Mouse (Mus musculus): ENCODE measurements around the gene 1700023F06Rik.

Gene 1700023F06Rik

DNA sequence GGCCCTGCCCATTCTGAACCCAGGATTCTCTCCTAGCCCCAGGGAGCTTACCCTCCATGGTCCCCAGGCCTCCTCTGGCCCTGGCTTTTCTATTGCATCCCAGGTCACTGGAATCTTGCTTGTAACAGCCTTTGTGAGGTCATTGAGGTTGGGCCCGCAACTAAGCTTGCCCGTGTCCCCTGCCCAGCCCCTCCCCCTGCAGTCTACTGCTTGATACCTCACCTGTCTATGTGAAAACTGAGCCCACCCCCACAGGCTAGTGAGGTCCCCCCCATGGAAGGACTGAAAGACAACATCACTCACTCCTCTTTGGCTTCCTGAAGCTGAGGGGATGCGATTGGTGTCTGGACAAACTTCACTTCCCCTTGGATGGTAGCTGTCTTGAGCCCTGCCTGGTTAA is at the start of gene 1700023F06Rik:
Gene 1700023F06Rik (minus strand): TSS at position 101 of the 400 bp plus-strand sequence.
- no peak for DNase-seq (ENCODE audit: low read depth, low spot score)

DNA sequence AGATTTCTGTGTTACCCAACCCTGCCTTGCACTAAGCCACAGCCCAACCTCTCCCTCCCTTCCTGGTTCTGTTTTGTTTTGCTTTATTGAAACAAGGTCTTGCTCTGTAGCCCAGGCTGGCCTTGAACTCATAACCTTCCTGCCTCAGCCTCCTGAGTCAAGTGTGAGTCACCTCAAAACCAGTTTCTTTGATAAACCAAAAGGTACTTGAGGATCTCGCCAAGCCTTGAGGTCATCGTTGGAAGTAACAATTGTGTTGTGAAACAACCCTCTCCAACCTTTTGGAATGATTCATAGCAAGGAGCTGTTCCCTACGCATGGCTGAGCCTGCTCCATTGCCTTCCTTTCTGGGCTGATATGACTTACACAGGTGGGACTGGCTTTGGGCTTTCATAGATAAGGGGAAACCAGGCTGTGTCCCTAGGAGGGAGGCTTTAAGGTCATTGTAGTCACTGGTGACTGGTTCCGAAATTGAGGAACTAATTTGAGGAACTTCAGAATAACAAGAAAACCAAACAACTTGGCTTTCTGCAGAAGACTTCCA is 49.7 kb upstream of the 1700023F06Rik start:
- no peak for DNase-seq (ENCODE audit: low read depth, low spot score)

DNA sequence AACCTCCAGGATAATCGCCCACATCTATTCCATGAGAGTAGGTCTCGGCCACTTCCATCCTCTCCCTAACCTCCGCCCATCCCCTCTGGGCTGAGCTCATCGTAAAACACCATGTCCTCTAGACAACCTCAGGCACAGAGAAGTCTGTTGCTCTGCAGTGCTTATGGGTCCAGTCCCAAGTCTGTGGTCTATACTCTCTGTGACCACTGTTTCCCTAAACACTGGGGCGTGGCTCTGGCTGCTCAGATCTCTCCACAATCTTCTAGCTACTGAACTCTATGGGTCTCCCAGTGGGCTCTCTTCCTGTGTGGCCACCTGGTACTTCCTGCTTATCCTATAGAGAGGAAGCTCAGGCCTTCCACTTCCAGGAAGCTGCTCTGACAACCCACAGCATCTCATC is 45.2 kb upstream of the 1700023F06Rik start:
- no peak for DNase-seq (ENCODE audit: low read depth, low spot score)

DNA sequence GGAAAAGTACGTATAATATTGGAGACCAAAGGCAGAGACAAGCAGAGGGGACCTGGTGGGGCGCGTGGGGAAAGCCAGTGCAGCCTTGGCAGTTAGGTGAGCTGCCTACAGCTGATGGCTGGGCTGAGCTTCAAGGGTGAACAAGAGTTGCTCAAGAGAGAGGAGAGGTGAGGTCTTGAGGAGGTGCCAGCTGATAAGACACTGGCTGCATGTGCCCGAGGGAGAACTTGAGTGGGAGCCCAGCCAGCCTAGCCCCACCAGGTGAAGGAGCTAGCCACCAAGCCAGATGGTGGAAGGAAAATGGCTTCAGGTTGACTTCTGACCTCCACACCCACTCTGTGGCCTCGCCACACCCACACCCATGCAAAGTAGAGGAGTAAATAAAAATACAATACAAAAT is 44.0 kb upstream of the 1700023F06Rik start:
- no peak for DNase-seq (ENCODE audit: low read depth, low spot score)

DNA sequence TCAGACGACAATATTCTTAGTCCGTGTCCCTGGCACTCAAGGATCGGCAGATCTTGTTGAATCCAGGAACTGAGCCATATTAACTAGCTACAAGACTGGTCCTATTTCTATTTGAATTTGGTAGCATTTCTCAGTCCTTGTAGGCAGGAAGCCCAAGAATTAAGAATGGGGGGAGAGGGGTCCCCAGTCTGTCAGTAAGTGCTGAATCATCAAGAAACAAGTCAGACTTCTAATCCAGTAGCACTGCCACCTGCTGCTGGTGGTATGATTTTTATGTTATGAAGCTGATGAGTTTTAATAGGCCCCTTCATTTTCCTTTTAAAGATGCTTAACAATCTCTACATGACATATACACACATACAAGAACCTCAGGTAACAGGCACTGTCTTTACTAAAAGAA is 42.0 kb upstream of the 1700023F06Rik start:
- no peak for DNase-seq (ENCODE audit: low read depth, low spot score)

DNA sequence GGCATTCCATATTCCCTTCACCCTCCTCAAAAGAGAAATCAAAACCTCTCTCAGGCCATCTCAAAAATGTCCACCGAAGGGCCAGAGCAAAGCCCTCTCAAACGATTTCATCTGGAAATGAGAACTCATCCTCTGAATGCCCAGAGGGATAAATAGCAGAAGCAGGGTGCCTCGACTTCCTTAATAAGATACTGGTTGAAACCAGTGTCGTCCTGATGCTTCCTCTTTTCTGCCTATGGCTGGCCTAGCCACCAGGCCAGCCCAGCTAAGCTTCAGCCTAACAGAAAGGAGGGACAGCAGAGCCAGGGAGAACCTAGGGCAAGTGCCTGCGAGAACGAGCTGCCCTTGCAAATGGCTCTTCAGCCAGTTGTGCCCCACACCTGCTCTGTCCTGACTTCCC is 41.2 kb upstream of the 1700023F06Rik start:
- no peak for DNase-seq (ENCODE audit: low read depth, low spot score)

DNA sequence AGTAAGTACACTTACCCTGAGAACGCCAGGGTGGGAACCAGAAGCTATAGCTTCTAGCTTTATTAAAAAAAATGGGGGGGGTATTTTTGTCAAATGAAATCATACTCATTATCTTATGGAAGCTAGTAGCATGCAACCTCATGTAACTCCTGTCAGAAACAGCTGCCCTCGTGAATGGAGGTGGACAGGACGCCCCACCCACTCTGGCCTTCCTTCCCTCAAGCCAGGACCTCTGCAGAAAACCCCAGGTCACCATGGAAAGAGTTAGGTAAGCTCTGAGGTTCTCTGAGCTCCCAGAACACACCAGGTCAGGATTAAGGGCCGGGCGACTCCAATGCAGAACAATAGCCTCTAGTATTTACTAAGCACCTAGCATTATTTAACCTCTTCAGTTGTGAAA is 40.5 kb upstream of the 1700023F06Rik start:
- DNase-seq (ENCODE audit: low read depth, low spot score) = no peak

DNA sequence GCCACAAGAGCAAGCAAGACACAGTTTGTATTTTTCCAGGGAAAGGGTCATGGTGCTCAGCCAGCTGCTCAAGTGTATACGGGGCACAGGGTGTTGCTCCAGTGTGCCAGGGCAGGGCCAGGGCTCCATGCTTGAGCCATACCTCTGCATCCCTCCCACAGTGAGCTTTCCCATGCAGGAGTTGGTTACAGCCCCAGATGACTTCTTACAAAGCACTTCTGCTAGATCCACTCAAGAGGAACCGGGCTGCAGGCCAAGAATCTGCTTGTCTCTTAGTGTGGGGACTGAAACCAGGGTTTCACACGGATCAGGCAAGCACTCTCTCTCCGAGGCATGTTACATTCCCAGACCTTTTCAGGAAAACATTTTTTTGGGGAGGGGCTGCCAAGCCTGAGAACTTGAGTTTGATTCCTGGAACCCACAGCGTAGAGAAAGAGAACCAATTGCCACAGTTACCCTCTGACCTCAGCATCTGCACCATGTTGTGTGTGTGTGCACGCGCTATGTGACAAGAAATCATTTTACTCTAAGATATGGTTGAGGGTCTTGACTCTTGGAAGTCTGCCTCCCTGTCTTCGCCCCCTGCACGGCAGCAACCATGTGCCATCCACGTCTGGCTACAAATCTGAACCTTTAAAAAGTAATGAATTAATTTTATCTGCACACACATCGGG is 39.3 kb upstream of the 1700023F06Rik start:
- DNase-seq (ENCODE audit: low read depth, low spot score) = no peak

DNA sequence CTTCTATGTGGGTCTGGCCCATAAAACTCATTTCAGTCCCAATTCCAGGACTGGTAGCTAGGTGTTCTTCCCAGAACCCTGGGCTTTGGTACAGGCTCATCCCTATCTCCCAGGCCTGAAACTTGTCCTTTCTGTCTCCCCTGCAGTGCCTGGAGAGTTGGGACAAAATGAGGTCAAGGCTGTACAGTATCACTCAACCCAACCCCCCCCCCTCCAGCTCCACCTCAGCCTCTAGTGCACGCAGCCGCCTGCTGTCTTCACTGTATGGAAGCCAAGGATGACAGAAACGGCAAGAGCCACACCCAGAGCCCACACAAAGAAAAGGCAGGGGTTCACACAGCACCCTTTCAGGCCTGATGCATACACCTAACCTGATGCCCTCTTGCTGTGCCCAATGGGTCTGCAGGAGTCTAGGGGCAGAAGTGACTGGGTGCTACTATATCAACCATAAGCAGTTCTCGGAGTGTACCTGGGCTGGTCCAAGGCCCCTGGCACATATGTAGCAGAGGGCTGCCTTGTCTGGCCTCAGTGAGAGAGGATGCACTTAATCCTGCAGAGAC is 38.5 kb upstream of the 1700023F06Rik start:
- DNase-seq (ENCODE audit: low read depth, low spot score) = no peak

DNA sequence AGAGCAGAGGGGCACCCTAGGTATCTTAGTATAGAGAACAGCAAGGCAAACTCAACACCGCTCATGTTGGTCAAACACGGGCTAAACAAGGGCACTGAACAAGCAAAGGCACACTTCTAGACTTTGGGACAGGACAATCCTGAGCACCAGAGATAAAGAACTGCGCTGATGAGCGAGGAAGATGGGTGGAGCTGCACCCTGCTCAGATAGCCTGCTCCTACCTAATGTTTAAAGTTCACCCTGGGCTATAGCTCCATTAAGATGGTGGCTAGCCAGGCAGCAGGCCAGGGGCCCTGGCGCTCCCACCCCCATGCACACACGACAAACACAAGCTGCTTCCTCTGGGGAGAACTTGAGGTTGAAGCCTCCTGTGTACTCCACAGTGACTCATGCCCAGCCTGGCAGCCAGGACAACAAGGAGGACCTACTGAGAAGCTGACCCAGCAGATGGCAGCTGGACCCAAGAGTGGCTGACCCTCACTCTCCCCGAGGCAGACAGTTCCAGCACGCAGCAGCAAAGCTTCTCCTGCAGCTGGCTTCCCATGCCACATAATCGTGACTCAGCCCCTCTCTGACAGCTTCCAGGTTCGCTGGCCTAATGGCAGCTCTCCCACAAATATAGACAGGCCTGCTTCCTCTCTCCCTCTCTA is 37.8 kb upstream of the 1700023F06Rik start:
- DNase-seq (ENCODE audit: low read depth, low spot score) = no peak

DNA sequence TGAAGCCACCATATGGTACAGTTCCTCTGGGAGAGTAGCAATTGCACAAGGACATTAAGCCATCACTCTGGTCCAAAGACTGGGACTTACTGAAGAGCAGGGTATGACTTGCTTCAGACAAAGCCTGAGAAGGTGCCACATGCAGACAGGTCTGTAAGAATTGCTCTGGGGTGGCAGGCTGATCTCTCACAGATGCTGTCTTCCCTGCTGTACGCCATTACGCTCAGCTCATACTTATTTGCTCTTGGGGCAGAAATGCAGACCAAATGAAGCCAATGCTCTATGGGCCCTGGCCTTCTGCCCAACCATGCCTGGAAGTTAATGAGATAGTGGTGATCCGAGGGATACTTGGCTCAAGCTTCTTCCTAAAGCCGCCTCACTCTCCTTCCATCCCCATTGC is 36.5 kb upstream of the 1700023F06Rik start:
- no peak for DNase-seq (ENCODE audit: low read depth, low spot score)

DNA sequence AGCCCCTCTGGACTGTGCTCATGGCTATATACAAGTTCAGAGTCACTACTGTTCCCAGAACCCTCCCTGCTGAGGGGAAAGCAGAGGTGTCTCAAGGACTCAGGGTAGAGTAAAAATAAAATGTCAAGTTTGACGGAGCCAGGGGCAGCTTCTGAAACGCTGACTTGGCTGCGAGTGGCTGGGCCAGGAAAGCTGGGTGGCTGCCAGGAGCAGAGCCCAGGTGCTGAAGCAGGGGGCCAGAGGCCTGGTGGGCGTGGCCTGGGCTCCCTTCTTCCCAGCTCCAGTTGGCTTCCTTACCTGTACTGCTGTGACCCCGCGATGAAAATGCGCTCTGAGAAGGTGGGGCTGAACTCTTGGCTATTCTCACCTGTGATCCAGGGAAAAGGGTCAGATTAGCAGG is 32.4 kb upstream of the 1700023F06Rik start:
- DNase-seq (ENCODE audit: low read depth, low spot score) = no peak

DNA sequence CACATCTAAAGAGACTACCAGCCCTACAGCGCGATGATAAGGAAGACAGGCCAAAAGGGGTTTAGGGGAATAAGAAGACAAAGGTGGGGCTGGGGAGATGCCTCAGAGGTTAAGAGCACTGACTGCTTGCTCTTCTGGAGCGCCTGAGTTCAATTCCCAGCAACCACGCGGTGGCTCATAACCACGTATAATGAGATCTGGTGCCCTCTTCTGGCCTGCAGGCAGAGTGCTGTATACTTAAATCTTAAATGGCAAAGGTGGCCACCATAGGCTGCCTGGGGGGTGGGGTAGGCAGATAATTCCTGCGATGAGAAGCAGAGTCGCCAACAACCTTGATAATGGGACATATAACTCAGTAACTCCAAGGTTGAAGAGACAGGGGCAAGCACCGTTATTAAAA is 29.4 kb upstream of the 1700023F06Rik start:
- DNase-seq (ENCODE audit: low read depth, low spot score) = no peak

DNA sequence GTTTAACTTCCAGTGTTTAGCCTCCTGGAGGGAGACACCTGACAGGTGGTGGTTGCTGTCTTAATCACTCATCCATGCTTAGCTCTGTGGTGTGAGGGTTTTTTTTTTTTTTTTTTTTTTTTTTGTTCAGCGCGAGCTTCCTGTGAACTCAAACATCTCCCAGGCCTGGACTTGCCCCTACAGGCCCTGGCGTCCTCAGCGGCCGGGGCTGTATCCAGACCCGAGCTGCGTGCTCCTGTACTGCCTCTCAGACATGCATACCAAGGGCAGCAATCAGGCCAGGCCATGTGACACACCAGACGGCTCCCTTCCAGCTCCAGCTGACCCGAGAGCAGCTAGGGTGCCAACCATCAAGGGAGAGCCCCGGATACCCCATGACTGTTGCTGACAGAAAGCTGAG is 28.5 kb upstream of the 1700023F06Rik start:
- no peak for DNase-seq (ENCODE audit: low read depth, low spot score)

DNA sequence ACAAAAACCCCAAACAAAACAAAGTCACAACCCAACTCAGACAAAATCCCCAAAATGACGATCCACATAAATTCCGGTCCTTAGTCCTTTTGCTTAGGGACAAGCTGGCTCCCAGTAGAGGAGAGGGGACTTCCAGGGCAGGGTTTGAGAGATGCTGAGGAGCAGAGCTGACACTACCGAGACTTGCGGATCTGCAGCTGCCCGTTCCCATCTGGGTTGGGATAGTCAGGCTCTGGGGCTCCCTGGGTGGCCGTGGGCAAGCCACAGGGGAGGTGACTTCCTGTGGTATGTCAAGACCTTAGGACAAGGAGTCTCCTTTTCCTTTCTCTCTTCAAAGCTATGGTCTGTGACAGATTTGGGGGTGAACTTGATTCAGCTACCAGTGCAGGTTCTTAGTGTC is 28.1 kb upstream of the 1700023F06Rik start:
- no peak for DNase-seq (ENCODE audit: low read depth, low spot score)

DNA sequence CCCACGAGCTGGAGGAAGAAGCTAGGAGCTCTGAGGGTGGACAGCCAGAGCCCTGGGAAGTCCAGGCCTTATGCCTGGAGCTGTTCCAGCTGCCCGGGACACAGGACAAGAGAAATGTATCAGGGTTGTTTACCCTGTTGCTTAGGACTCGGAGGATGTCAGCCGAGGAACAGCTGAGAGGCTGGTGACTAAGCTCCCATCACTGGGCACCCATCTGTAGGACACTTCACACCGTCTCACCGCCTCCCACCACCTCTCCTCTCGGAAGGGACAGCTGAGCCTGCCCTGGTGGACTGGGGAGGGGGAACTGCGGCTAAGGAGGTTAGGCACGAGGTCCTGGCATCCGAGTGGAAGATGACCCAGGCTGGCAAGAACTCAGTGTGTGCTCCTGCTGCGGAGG is 27.3 kb upstream of the 1700023F06Rik start:
- DNase-seq (ENCODE audit: low read depth, low spot score) = no peak

DNA sequence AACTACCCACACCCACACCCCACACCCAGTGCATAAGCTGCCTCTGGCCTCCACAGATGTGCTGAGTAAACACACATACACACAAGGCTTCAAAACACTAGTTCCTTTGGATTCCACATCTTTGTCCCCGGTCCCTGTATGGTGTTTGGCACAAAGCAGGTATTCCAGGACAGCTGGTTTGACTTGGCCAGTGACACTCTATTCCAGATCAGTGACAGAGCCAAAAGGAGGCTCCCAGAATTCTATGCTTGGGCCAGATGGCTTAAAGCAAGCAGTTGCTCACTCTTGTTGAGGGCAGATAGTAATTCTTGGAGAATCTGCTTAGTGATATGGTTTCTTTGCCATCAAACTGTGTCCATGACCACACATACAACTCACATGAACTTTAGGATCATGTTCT is 26.1 kb upstream of the 1700023F06Rik start:
- DNase-seq (ENCODE audit: low read depth, low spot score) = no peak

DNA sequence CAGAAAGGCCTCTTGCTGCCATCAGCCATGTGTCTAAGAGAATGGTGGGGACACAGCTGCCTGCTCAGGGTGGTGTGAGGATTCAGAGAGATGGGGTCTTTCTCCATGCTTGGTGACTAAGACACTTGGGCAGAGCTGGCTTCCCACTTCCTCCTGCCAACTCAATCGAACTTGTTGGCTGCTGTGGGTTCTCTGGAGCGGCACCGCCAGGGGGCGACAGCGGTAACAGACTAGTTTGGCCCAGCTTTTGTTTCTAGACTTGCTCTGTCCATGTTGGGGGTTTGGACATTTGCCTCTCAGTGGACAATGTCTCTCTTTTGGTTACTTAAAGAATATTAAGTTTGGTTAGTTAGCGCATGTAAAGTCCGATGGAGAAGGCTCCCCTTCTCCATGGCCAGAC is 24.6 kb upstream of the 1700023F06Rik start:
- DNase-seq (ENCODE audit: low read depth, low spot score) = peak; percentile 73

DNA sequence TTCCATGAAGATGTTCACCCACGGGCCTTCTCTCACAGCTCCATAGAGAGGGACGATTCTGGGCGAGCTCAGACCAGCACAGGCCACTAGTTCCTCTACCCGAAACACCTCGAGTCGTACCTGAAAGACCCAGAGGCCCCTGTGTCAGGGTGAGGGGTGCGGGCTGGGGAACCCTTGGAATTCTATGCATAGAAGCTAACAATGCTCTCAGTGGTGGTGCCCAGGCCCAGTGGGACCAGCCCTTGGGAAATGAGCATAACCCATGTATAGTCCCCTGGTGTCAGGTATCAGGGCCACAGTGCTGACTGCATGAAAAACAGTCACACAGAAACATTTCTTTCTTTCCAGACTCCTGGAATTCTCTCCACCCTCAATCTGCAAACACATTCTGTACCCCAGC is 23.0 kb upstream of the 1700023F06Rik start:
- DNase-seq (ENCODE audit: low read depth, low spot score) = no peak

DNA sequence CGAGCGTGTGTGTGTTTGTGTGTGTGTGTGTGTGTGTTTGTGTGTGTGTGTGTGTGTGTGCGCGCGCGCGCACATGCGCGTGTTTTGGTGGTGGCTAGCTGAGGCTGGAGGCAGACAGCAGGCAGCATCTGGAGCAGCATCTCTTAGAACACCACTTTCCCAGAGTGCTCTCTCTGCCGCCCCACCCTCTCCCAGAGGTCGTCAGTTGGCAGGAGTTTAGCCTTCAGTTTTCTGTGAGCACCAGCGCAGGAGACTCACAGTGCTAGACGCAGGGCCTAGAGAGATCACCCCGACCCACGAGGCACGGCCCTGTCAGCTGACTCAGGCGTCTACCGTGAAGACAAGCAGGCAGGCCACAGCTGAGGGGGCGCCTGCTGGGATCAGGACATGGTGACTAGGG is 22.3 kb upstream of the 1700023F06Rik start:
- no peak for DNase-seq (ENCODE audit: low read depth, low spot score)

DNA sequence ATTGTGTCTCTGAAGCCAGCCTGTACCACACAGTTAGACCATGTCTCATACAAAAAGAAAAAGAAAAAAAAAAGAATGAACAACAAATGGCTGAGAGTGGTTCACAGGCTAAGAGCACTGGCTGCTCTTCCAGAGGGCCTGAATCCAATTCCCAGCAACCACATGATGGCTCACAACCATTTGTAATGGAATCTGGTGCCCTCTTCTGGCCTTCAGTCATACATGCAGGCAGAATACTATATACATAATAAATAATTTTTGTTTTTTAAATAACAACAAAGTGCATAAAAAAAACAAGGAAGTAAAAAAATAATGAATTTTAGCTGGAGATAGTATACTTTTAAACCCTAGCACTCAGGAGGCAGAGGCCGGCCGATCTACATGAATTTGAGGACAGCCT is 21.2 kb upstream of the 1700023F06Rik start:
- no peak for DNase-seq (ENCODE audit: low read depth, low spot score)

DNA sequence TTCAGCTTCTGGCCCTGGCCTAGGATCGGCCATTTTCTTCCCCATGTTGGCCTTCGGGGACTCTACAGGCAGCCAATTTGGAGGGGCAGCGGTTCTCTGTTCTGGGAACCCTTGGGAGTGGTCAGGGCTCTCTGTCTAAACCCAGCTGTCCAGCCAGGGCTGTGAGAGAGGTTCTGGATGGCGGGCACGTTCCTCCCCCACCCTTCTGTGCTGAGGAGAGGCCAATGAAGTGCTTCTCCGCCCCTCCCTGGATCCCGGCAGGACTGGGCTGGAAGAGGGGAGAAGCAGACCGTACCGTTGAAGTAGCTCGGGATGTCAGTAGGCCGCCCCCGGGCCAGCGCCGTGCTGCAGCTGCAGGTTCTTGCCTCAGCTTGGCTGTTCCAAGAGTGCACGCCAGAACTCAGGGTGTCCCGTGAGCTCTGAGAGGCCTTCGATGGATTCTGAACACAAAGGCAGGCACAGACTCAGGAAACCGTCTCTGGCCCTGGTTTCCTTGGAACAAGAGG is 15.6 kb upstream of the 1700023F06Rik start:
- DNase-seq (ENCODE audit: low read depth, low spot score) = no peak

DNA sequence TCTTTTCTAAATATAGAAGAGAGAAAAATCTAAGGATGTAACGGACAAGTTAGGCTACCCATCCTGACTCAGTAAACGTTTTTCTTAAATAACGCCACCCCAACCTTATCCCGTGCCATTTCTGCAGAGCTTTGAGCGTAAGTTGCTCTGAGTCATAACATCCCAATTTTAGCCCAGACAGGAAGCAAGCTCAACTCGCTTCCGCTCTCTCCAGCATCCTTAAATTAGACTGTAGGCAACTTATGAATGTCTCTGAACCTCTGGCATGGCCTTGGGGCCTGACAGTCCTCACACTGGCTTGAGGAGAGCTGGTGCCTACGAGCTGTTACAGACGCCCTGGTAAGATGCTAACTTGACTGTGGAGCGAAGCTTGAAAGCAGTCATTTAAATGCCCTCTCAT is 15.1 kb upstream of the 1700023F06Rik start:
- no peak for DNase-seq (ENCODE audit: low read depth, low spot score)
